Mouse (Mus musculus) liver, embryonic 15.5 days (tissue): Measurements from ENCODE around the gene Rnf151. TPM values are rescaled to one million over a fixed set of nuclear protein-coding genes. Genes with fewer than 3 reads are reported as not detected.

Experiments used
- ATAC-seq: fragments of 200-750 bp; cut with Nextera tagmentation; 2 replicates; pipeline ENCODE4 v1.8.0; 2017; ENCODE audit warnings: moderate number of reproducible peaks, mild to moderate bottlenecking, moderate library complexity; ENCODE audit not compliant: insufficient read depth
- H3K27ac ChIP-seq: fragments of 300-500 bp; sonication (generic); replicated peaks from 2 replicates; pipeline ENCODE4 v1.5.1; 2015; ENCODE audit warnings: mild to moderate bottlenecking, inconsistent platforms
- H3K27me3 ChIP-seq: fragments of 300-500 bp; sonication (generic); 2 replicates; pipeline ENCODE4 v1.6.1; 2015; ENCODE audit warnings: mild to moderate bottlenecking, inconsistent platforms
- H3K36me3 ChIP-seq: fragments of 300-500 bp; sonication (generic); replicated peaks from 2 replicates; pipeline ENCODE4 v1.6.1; 2015; ENCODE audit warnings: moderate library complexity, mild to moderate bottlenecking, inconsistent platforms
- H3K4me1 ChIP-seq: fragments of 300-500 bp; sonication (generic); replicated peaks from 2 replicates; pipeline ENCODE4 v1.6.1; 2015; ENCODE audit warnings: inconsistent platforms
- H3K4me2 ChIP-seq: fragments of 300-500 bp; sonication (generic); 2 replicates; pipeline ENCODE4 v1.6.1; 2015; ENCODE audit warnings: moderate library complexity, mild to moderate bottlenecking, inconsistent platforms
- H3K4me3 ChIP-seq: fragments of 300-500 bp; sonication (generic); replicated peaks from 2 replicates; pipeline ENCODE4 v1.5.1; 2015; ENCODE audit warnings: mild to moderate bottlenecking, inconsistent platforms
- H3K9ac ChIP-seq: fragments of 300-500 bp; sonication (generic); 2 replicates; pipeline ENCODE4 v1.6.1; 2015; ENCODE audit warnings: moderate library complexity, mild to moderate bottlenecking, inconsistent platforms
- H3K9me3 ChIP-seq: fragments of 300-500 bp; sonication (generic); replicated peaks from 2 replicates; pipeline ENCODE4 v1.6.1; 2016; ENCODE audit warnings: inconsistent platforms
- WGBS: fragments of 180-500 bp; shearing (Covaris S2); methylation state at CpG from one replicate; pipeline ENCODE4 v1.1.7; 2015; ENCODE audit warnings: mixed read lengths; ENCODE audit not compliant: insufficient replicate concordance; 5-methylcytosine and 5-hydroxymethylcytosine counted together
- polyA plus RNA-seq: library from polyadenylated mRNA; unstranded; fragments of >200 nt; fragmentation: Nextera tagmentation; extraction: Ambion mirVana; gene quantifications from 2 replicates; pipeline ENCODE4 v1.2.1, GENCODE M21; 2015

The Rnf151 gene
- polyA plus RNA-seq, 1 experiment from 2014 or later = not detected

DNA sequence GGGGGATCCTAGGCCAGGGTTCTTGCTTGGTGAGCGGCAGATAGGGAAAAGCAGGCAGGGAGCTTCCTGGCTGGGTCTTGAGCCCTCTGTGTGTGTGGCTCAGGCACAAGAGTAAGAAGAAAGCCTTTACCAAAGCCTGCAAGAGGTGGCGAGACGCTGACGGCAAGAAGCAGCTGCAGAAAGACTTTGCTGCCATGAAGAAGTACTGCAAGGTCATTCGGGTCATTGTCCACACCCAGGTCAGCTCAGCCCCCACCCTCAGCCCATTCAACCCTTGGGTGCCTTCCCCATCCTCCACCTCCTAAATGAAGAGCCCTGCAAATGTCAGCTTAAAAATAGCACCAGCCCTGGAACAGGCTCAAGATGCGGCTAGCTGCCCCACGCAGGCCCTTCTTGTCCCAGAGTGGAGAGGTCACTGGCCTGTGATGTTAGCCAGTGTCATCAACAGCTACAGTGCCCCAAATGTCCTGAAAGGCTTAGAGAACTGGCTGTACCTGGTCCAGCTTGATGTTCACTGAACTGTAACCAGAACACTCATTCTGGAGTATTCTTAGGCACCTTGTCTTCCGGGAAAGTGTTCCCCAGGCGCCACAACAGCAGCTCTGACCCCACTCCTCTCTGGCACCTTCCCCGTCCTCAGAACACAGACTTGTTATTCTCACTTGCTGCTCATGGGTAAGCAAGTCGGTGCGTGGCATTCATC is 14.5 kb upstream of the Rnf151 start:
- Histone ChIP-seq H3K4me3 (no peak overlapping the region), H3K27me3 (peaks cover 12% of the 10 kb centered on the region; the same call in 1 of the 2 replicates), H3K4me1 (peaks cover 24% of the 10 kb centered on the region), H3K9me3 (no peaks in the 10 kb centered on the region), H3K36me3 (no peaks in the 10 kb centered on the region), H3K27ac (no peak overlapping the region), H3K4me2 (no peak overlapping the region), H3K9ac (no peak overlapping the region)
- ATAC-seq = no peak
- 67% methylated on average over 12 of the region's 12 CpGs for WGBS

- no peak overlapping the region for H3K27ac ChIP-seq
- no peaks in the 10 kb centered on the region for H3K36me3 ChIP-seq
- H3K4me3 ChIP-seq = no peak overlapping the region
- peaks cover 16% of the 10 kb centered on the region for H3K4me1 ChIP-seq
- H3K9me3 ChIP-seq = no peaks in the 10 kb centered on the region
- peaks cover 13% of the 10 kb centered on the region; the same call in 1 of the 2 replicates for H3K27me3 ChIP-seq
- H3K4me2 ChIP-seq = no peak overlapping the region
- no peak overlapping the region for H3K9ac ChIP-seq
- 73% methylated on average over 14 of the region's 14 CpGs for WGBS
- ATAC-seq = no peak
Measured at GRCm38 (mm10) chr17:24730787-24731186, 12.9 kb upstream of the Rnf151 start.

GRCm38 (mm10) chr17:24729067-24729466 is 11.2 kb upstream of the Rnf151 start:
- Histone ChIP-seq H3K36me3 (no peaks in the 10 kb centered on the region), H3K4me1 (peaks cover 10% of the 10 kb centered on the region), H3K4me2 (no peak overlapping the region), H3K27ac (no peak overlapping the region), H3K9me3 (no peaks in the 10 kb centered on the region), H3K4me3 (no peak overlapping the region), H3K9ac (no peak overlapping the region), H3K27me3 (peaks cover 13% of the 10 kb centered on the region; the same call in 1 of the 2 replicates)
- ATAC-seq = no peak
- WGBS = 68% methylated on average over 6 of the region's 6 CpGs

DNA sequence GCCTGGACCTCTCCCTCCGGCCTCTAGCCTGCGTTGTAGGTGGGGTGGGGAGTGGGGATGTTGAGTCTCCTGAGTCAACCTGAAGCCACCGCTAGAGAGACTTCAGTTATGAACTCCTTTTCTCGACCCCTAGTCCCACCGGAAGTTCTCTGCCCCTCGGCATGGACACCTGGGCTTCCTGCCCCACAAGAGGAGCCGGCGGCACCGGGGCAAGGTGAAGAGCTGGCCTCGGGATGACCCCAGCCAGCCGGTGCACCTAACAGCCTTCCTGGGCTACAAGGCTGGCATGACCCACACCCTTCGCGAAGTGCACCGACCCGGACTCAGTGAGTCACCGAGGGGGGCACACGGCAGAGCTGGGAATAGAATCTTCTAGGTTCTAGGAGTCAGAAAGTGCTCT is 10.3 kb upstream of the Rnf151 start:
- Histone ChIP-seq H3K9me3 (no peaks in the 10 kb centered on the region), H3K9ac (no peak overlapping the region), H3K27me3 (peaks cover 13% of the 10 kb centered on the region; the same call in 1 of the 2 replicates), H3K4me3 (no peak overlapping the region), H3K27ac (no peak overlapping the region), H3K36me3 (no peaks in the 10 kb centered on the region), H3K4me1 (peaks cover 16% of the 10 kb centered on the region), H3K4me2 (no peak overlapping the region)
- no peak for ATAC-seq
- WGBS = 69% methylated on average over 17 of the region's 17 CpGs

DNA sequence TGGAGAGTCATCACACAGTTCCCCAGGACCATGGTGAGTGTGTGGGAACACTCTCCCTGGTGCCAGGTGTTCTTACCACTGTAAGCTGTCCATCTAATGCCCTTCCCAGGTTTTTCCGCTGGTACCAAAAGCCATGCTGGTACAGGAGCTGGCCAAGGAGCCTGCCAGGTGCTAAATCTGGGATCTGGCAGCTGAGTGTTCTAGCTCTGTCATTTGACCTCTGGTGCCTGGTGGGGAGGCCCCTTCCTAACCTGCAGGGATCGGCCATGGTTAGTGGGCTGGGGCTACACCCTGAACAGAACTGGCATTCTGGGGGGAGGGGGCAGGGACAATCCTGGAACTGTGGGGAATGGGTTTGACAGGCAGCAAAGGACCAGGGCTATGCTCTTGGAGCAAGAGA is 9.8 kb upstream of the Rnf151 start, which contains the start of gene Rpl3l:
Rpl3l (plus strand) TSS at position 203 of the 400 bp plus-strand sequence.
- WGBS = 65% methylated on average over 2 of the region's 2 CpGs
- no peak within 1 kb of the TSS for H3K9ac ChIP-seq
- ATAC-seq = no peak

DNA sequence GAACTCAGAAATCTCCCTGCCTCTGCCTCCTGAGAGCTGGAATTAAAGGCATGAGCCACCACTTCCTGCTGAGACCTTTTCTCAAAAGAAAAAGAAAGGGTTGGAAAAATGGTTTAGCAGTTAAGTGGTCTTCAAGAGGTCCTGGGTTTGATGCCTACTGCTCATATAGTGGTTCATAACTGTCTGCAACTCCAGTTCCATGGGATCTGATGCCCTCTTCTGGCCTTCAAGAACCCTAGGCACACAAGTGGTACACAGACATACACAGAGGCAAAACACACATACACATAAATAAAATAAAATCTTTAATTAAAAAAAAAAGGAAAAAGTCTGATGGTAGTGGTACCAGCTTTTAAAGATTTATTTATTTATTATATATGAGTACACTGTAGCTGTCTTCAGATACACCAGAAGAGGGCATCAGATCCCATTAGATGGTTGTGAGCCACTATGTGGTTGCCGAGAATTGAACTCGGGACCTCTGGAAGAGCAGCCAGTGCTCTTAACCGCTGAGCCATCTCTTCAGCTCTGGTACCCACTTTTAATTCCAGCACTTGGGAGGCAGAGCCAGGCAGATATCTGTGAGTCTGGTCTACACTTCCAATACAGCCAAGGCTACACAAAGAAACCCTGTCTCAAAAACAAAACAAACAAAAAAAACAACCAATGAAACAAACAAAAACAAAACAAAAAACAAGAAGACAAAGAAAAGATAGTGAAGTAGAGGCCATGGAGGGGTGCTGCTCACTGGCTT is 8.0 kb upstream of the Rnf151 start:
- WGBS = 55% methylated on average over 3 of the region's 3 CpGs
- H3K36me3 ChIP-seq = peaks cover 17% of the 10 kb centered on the region
- H3K4me2 ChIP-seq = no peak overlapping the region
- no peak overlapping the region for H3K27ac ChIP-seq
- H3K9me3 ChIP-seq = no peaks in the 10 kb centered on the region
- no peak overlapping the region for H3K4me3 ChIP-seq
- peaks cover 38% of the 10 kb centered on the region for H3K4me1 ChIP-seq
- peaks cover 12% of the 10 kb centered on the region; the same call in 1 of the 2 replicates for H3K27me3 ChIP-seq
- H3K9ac ChIP-seq = no peak overlapping the region
- no peak for ATAC-seq

More for the DNA sequence above, 9.8 kb upstream of the Rnf151 start, which contains the start of gene Rpl3l:
- Histone ChIP-seq H3K4me2 (no peak within 1 kb of the TSS), H3K27ac (no peak within 1 kb of the TSS), H3K36me3 (peaks cover 1% of the 10 kb centered on the region), H3K4me1 (peaks cover 22% of the 10 kb centered on the region), H3K27me3 (peaks cover 13% of the 10 kb centered on the region; the same call in 1 of the 2 replicates), H3K4me3 (no peak within 1 kb of the TSS), H3K9me3 (no peaks in the 10 kb centered on the region)

DNA sequence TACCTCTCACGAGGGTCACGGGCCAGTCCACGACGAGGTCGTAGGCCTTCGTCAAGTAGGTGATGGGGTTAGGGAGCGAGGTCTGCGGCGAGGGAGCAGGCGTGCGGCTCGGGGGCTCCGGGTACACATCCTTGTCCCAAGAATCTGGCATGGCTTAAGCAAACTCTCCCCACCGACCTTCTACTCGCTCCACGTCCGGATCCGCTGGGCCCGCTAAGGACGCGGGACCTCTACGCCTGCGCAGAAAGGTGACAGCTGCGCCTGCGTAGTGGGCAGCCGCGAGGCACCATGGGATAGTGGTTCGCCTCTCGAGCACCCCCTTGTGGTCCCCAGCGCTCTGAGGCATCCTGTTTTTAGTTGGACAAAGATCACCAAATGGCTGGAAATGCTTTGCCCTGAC is 6.3 kb upstream of the Rnf151 start, which contains the start of gene Ndufb10:
Ndufb10 (minus strand) TSS at position 295 of the 400 bp plus-strand sequence.
- peak within 1 kb of the TSS; percentile 92 for H3K4me3 ChIP-seq
- peak within 1 kb of the TSS; percentile 89 for H3K4me2 ChIP-seq
- WGBS = under 1% methylated on average over 30 of the region's 30 CpGs
- peaks cover 41% of the 10 kb centered on the region for H3K4me1 ChIP-seq
- peak; percentile 66 for ATAC-seq
- peak within 1 kb of the TSS; percentile 90 for H3K9ac ChIP-seq
- H3K9me3 ChIP-seq = no peaks in the 10 kb centered on the region
- H3K27me3 ChIP-seq = peaks cover 10% of the 10 kb centered on the region; the same call in 1 of the 2 replicates
- peak within 1 kb of the TSS; percentile 88 for H3K27ac ChIP-seq
- peaks cover 17% of the 10 kb centered on the region for H3K36me3 ChIP-seq

GRCm38 (mm10) chr17:24723881-24724180 is 6.0 kb upstream of the Rnf151 start:
- peaks cover 17% of the 10 kb centered on the region for H3K36me3 ChIP-seq
- ATAC-seq = peak; percentile 54
- H3K27me3 ChIP-seq = peaks cover 10% of the 10 kb centered on the region; the same call in 1 of the 2 replicates

GRCm38 (mm10) chr17:24723122-24723880 is 5.4 kb upstream of the Rnf151 start:
- Histone ChIP-seq H3K4me2 (peak overlapping the region; percentile 89), H3K27ac (peak overlapping the region; percentile 88), H3K9me3 (no peaks in the 10 kb centered on the region), H3K27me3 (peaks cover 10% of the 10 kb centered on the region; the same call in 1 of the 2 replicates), H3K4me1 (peaks cover 50% of the 10 kb centered on the region), H3K36me3 (peaks cover 17% of the 10 kb centered on the region), H3K4me3 (peak overlapping the region; percentile 92), H3K9ac (peak overlapping the region; percentile 90)
- ATAC-seq = no peak
- under 1% methylated on average over 12 of the region's 12 CpGs for WGBS

More at GRCm38 (mm10) chr17:24723881-24724180, 6.0 kb upstream of the Rnf151 start:
- WGBS = under 1% methylated on average over 15 of the region's 15 CpGs
- peak overlapping the region; percentile 90 for H3K9ac ChIP-seq
- H3K9me3 ChIP-seq = no peaks in the 10 kb centered on the region
- H3K4me3 ChIP-seq = peak overlapping the region; percentile 92
- H3K27ac ChIP-seq = peak overlapping the region; percentile 88
- H3K4me1 ChIP-seq = peaks cover 45% of the 10 kb centered on the region
- H3K4me2 ChIP-seq = peak overlapping the region; percentile 89

DNA sequence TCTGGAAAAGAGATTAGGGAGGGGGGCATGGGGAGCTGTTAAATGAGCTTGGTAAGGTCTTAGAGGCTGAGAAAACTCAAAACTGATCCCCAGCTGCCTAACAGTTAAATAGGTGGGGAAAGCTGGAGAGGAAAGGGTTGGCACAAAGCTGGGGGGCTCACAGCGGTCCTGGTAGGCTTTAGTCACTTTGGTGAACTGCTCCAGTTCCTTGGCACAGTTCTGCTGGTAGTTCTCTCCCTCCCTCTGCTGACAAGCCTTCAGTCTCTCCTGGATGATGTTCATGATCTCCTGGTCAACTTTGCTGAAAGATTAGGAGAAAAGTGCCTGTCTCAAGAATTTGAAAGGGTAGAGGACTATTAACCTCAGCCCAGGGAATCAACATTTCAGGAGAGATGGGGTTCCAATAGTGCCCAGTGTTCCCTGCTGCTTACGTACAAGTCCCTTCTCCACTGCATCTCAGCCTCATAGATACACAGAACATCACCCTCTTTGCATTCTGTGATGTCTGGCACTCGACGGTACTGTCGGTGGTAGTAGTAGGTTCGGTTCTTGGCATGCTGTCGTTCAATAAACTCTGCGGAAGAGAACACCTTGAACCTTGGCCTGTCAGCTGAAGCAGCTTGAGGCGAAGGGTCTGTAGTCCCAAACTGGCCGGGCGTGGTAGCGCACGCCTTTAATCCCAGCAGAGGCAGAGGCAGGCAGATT is 4.5 kb upstream of the Rnf151 start:
- peaks cover 23% of the 10 kb centered on the region for H3K36me3 ChIP-seq
- peak overlapping the region; percentile 92 for H3K4me3 ChIP-seq
- H3K27me3 ChIP-seq = 0 out of 2 replicates have a peak, but pooled peaks cover under 1% of the 10 kb centered on the region
- WGBS = 14% methylated on average over 13 of the region's 13 CpGs
- H3K9me3 ChIP-seq = no peaks in the 10 kb centered on the region
- no peak for ATAC-seq
- H3K27ac ChIP-seq = peak overlapping the region; percentile 88
- H3K4me2 ChIP-seq = peak overlapping the region; percentile 89
- peaks cover 57% of the 10 kb centered on the region for H3K4me1 ChIP-seq
- H3K9ac ChIP-seq = peak overlapping the region; percentile 90
